Mouse (Mus musculus) adipose tissue, adult 10 weeks (tissue): Measurements from ENCODE around the gene Prorsd1. TPM values are rescaled to one million over a fixed set of nuclear protein-coding genes. Genes with fewer than 3 reads are reported as not detected.

Experiments
- polyA plus RNA-seq: library from polyadenylated mRNA; stranded (reverse); fragments of 350-450 nt; fragmentation: Illumina TruSeq; extraction: RNeasy Lipid Tissue Mini Kit (QIAGEN cat#74804); gene quantifications from one replicate; pipeline ENCODE4 v1.2.3, GENCODE M21; 2014; ENCODE audit warnings: low read depth, low replicate concordance

Prorsd1 gene
- 24.7 TPM for polyA plus RNA-seq

DNA sequence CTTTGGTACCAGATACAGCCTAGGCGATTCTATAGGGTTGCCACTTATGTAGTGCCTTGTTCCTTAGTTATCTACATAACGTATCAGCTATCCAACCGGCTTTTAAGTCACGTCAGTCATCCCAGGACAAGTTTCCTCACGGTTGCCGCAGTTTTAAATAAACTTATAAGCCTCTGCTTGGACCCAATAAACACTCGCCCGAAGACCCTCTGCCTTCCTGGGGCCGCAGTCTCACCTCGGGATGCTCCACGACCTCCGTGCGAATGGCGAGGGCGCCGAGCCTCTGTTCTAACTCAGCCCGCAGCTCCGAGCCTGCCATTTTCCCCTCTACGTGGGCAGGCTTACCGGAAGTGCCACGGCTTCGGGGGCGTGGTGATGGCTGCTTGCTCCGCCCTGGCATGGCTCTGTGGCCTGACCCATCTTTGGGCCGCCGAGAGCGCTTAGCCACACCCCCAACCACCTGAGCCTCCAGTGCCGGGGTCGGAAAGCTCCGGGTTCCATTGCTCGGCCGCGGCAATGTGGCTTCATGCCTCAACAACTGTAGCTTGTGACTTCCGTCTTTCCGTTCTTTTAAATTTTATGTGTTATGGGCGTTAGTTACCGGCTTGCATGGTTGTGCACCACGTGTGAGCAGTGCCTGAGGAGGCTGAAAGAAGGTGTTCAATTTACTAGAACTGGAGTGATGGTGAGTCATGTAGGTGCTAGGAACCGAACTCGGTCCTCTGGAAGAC, at the start of gene Prorsd1:
TSS of gene Prorsd1 (minus strand) at position 352 of the 731 bp plus-strand sequence.

DNA sequence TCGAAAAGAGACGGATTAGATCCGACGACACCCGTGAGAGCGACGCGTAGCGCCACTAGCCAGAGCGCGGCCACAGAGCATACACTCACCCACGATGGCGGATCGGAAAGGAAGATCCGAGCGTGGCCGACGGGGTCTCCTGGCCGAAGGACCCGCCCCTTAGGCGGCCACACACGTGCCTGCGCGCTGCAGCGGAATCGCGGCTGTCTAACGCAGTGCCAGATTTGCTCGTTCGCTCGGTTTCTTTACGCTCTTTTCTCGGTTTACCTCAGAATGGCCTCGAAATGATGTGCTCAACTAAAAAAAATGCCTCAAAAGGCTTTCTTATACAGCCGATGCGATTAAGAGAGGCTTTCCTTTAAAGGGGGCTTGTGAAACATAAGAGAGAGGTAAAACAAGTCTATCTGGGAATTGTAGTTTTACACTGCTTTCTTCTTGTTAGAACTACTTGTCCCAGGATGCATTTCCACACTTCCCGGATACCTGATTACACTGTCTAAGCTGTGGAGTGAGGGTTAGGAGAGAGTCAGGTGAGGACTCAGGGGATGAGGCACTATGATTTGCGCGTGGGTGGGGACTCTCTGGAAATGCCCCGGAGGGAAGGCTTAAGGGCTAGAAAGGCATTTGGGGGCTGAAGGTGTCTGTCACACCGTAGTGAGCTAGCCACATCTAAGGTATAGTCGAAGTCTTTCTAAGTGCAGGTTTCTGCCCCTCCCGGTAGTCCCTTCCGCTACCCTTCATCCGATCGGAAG, 33.1 kb upstream of the Prorsd1 start, which contains the start of the genes Clhc1 and Rps27a:
TSS of gene Clhc1 (plus strand) at position 199 of the 752 bp plus-strand sequence.
TSS of gene Rps27a (minus strand) at position 358 of the 752 bp plus-strand sequence.

DNA sequence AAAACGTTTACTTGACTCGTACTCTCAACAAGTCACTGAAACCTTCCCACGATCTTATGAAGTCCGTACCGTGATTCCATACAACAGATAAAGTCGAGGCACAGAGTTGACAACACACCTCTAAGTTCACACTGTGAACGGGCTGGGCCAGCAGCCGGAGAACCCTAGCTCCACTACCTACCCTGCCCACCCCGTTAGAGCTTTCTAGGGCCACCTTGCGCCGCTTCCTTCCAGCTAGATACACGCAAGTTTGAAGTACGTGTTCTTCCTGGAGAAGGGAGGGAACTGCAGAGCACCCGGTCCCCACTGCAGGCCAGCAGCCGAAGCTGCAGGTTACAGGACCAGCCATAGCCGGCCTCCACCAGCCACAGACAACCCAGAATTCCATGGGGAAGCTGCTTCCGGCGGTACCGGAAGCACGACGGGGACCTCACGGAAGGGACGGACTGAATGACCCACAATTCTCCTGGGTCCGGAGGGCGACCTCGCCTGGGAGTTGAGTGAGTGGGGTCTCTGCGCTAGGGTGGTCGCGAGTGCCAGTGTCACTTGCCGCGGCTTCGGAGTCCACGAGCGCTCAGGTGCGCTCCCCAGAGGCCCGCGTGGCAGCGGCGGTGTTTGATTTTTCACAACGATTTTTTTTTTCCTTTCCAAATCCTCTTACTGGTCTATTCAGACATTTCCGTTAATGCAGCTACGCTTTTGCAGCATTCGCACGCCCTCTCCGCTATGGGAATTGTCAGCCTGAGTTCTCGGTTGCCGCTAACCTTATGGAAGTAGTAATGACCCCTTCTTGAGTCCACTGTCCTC, 11.4 kb upstream of the Prorsd1 start, which contains the start of gene Mtif2:
TSS of gene Mtif2 (plus strand) at position 421 of the 807 bp plus-strand sequence.

Other genes with a start within 250 kb of the Prorsd1 start
- gene Ccdc88a, start 141.4 kb downstream of the Prorsd1 start, polyA plus RNA-seq: 6.6 TPM
- 25.1 TPM for gene Mtif2, start 11.4 kb upstream of the Prorsd1 start, polyA plus RNA-seq
- 0.84 TPM for gene Clhc1, start 32.9 kb upstream of the Prorsd1 start, polyA plus RNA-seq
- gene Rps27a, start 33.1 kb upstream of the Prorsd1 start, polyA plus RNA-seq: 1,063 TPM
- 146 TPM for gene Rtn4, start 177.9 kb upstream of the Prorsd1 start, polyA plus RNA-seq